Mouse (Mus musculus): ENCODE measurements at regions not wholly inside any gene's neighbourhood (a gene's known extent, or its start where the extent isn't known, plus 50 kb on each side); places are given as distances from the start of the nearest gene placed in this dataset.

- no peak for DNase-seq (ENCODE audit: low spot score in 2 of 2)
Observed at GRCm38 (mm10) chr14:104692616-104693015, 170.2 kb upstream of the Rnf219 start.

- no peak for DNase-seq (ENCODE audit: low spot score in 2 of 2)
Observed at GRCm38 (mm10) chr14:104688440-104688839, 166.0 kb upstream of the Rnf219 start.

GRCm38 (mm10) chr14:104676810-104677209, 154.4 kb upstream of the Rnf219 start:
- no peak for DNase-seq (ENCODE audit: low spot score in 2 of 2)

GRCm38 (mm10) chr14:104661696-104662095, 139.3 kb upstream of the Rnf219 start:
- no peak for DNase-seq (ENCODE audit: low spot score in 2 of 2)

- no peak for DNase-seq (ENCODE audit: low spot score in 2 of 2)
Observed at GRCm38 (mm10) chr14:104658751-104659150, 136.3 kb upstream of the Rnf219 start.

- DNase-seq (ENCODE audit: low spot score in 2 of 2): no peak
Observed at GRCm38 (mm10) chr14:104649980-104650379, 127.5 kb upstream of the Rnf219 start.

GRCm38 (mm10) chr14:104644626-104645025, 122.2 kb upstream of the Rnf219 start:
- DNase-seq (ENCODE audit: low spot score in 2 of 2): no peak

- no peak for DNase-seq (ENCODE audit: low spot score in 2 of 2)
Observed at GRCm38 (mm10) chr14:104642783-104643182, 120.3 kb upstream of the Rnf219 start.

- DNase-seq (ENCODE audit: low spot score in 2 of 2): no peak
Observed at GRCm38 (mm10) chr14:104639300-104639699, 116.9 kb upstream of the Rnf219 start.

- DNase-seq (ENCODE audit: low spot score in 2 of 2): no peak
Observed at GRCm38 (mm10) chr14:104611467-104611866, 89.0 kb upstream of the Rnf219 start.

GRCm38 (mm10) chr14:104610378-104610777, 87.9 kb upstream of the Rnf219 start:
- DNase-seq (ENCODE audit: low spot score in 2 of 2): peak in 1 of 2 experiments; percentile 25

- DNase-seq (ENCODE audit: low spot score in 2 of 2): no peak
Observed at GRCm38 (mm10) chr14:104594851-104595250, 72.4 kb upstream of the Rnf219 start.

All from adrenal gland, adult 18-20 months (tissue).